Mouse (Mus musculus) mesoderm, embryonic 11.5 days (tissue): ENCODE results near the gene Aurkb.

Experiments
- DNase-seq: peaks from one replicate; pipeline ENCODE4 v3.0.0-alpha.2; 2012; ENCODE audit warnings: low read depth, low spot score

Gene Aurkb

DNA sequence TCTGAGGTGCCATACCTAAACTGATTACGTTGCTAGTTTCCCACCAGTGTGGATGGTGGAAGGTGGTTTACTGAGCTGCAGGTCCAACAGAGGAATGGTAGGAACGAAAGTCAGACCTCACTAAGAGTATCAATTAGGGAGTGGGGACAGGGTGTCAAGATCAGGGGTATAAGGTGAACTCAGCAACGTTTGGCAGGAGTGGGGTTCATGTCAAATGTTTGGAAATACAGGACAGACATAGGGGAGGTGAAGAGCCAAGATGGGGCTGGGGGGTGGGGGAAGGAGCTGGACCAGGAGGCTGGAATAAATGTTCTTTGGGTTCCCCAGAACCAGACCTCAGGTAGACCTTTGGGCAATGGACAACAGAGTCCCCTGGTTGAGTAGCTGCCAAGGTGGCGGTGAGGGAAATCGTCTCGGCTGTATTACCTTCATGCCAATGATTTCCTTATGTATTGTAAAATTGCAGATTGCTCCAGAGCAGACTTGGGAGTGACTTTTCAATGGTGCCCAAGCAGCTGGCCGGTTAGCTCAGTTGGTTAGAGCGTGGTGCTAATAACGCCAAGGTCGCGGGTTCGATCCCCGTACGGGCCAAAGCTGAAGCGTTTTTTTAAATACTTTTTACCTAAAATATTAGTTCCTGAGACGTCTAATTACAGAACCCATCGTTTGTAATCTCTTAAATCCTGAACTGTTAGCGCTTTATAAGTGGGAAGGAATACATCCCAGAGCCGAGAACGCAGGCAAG, 8.8 kb upstream of the Aurkb start:
- peak; percentile 88 for DNase-seq

DNA sequence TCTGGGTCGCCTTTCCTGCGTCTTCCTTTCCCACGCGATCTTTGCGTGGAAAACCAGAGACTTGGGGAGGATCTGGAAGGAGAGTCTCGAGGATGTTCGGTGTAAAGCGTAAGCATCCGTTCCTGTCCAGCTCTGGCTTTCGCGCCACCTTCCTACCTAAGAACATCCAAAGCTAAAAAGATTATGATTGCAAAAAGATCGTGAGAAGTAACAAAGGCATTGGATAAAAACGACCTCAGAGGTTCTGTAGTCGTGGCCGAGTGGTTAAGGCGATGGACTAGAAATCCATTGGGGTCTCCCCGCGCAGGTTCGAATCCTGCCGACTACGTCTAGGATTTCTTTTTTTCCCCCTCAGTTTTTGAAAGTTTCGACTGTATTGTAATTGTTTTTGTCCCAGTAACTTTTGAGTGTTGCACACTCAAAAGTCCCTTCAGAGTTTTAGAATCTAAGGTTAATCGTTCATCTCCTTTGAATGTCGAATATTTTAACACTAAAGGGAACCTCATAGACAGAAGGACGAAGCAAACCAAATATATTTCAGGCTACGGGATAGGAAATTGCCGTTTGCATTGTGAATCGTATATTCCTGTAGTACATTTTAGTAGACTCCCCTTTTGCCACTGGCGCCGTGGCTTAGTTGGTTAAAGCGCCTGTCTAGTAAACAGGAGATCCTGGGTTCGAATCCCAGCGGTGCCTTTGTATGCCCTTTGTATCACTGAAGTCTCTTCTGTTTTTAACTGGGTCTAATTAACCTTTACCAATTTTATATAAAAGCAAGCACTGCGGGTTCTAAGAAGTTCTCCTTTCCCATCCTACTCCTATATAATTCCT, 8.0 kb upstream of the Aurkb start:
- peak; percentile 90 for DNase-seq

DNA sequence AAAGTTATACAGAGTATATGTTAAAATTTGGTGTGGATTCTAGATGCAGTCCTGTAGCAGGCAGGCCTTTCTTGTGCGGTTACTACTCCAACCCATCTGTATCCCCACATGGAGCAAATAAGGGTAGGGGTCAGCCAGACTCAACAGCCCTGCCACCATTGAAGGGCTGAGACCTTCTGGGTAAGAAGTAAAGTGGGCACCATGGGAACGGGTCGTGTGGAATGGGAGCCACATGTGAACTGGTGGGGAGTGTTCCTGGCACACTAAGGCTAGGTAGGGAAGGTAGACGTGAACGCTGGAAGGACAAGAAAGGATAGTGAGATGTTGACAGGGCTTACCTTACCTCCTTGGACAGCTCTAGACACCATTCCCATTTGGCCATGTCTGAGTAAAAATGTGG, 7.3 kb upstream of the Aurkb start:
- no peak for DNase-seq

DNA sequence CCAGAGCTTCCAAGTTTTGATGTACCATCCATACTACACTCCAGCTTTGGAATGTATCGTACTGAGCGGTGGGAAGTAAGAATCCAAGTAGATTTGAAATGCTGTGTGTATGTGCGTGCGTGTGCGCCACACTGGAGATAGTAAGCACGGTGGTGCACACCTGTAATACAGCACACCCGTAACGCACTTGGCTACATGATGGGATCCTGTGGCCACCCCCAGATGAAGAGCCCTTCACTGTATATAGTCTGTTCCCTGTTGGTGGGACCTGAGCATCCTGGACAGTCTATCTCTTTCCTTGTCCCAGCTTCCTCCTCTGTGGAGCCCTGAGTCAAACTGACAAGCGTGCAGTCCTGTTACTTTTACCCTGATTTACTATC, 938 bp downstream of the Aurkb start:
- DNase-seq: no peak

DNA sequence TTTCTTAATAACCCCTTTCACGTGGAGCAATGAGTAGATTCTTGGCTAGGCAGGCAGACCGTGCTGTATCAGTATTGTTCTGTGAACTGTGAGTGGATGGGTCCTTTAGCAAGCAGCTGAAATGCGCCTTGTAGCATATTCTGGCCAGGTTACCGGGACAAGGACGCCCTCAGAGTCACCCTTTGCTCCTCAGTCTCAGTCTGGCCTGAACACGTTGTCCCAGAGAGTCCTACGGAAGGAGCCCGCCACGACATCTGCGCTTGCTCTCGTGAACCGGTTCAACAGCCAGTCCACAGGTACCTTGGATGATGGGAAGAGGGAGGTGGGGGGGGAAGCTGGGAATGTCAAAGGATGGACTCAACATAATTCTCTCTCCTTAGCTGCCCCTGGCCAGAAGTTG, 2.1 kb downstream of the Aurkb start:
- no peak for DNase-seq

DNA sequence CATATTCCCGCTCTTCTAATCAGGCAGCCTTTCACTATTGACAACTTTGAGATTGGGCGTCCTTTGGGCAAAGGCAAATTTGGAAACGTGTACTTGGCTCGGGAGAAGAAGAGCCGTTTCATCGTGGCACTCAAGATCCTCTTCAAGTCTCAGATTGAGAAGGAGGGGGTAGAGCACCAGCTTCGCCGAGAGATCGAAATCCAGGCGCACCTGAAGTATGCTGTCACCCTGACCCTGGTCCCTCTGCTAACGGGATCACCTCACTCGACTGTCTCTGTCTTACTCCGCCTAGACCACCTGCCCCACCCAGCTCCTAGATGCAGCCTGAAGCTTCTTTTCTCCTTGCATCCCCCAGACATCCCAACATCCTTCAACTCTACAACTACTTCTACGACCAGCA, 2.7 kb downstream of the Aurkb start:
- DNase-seq: no peak

DNA sequence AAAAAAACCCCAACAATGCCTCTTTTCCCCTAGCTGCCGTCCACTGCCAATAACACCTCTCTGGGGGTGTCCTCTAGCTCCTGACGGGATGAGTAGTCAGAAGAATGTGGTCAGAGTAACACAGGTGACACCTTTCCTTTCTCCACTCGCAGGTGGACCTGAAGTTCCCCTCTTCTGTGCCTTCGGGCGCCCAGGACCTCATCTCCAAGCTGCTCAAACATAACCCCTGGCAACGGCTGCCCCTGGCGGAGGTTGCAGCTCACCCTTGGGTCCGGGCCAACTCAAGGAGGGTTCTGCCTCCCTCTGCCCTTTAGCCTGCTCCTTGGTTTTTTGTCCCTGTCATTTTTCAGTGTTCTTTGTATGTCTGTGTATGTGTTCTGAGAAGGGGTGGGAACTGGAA, 5.3 kb downstream of the Aurkb start:
- no peak for DNase-seq

DNA sequence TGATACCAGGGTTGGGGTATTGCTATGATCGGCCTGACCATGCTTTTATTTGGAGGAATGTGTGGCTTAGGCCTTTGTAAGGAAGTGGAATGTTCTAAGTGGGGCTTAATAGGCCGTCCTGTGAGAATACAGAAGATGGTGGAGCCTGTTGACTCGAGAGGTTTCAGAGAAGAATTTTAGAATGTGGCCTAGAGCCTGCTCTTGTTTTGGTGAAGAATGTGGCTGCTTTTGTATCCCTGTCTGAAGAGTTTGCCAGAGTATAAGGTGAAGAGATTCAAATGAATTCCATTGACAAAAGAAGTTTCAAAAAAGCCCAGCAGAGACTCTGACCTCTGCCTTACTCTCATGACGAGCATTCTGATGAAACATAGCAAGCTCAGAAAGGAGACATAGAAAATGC, 6.3 kb downstream of the Aurkb start:
- DNase-seq: no peak

DNA sequence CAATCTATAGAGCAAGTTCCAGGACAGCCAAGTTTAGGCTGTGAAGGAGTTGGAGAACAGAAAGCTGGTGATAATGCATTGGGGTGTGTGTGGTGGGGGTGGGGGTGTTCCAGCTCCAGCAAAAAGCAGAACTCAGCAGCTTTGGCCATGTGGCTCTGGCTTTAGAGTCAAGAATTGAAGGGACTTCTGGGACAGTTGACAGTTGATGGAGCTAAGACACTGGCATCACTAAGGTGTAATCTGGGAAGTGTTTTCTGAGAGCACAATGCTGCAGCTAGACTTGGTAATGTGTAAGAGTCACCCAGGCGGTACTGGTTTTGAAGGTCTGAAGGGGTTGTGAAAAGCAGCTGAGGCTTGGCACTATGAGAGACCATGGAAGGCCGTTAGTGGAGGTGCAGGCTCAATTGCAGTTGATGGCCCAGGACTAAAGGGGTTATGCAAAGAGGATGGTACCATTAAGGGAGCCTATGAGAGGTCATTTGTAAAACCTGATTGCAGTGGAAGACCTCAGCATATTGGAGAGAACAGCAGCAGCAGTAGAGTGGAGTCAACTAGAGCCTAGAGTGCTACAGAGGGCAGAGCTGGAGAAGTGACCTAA, 7.5 kb downstream of the Aurkb start:
- DNase-seq: no peak

DNA sequence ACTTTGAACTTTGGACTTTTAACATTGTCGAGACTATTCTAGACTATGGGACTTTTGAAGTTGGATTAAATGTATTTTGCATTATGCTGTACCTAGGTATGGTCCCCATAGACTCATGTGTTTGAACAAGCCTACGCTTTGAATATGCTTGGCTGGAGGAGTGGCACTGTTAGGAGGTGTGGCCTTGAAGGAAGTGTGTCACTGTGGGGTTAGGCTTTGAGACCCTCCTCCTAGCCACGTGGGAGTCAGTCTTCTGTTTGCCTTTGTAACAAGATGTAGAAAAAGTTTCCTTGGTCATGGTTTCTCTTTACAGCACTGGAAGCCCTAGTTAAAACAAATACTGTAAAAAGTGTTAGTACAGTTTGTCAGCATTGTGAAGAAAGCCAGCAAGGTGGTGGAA, 8.4 kb downstream of the Aurkb start:
- DNase-seq: no peak

DNA sequence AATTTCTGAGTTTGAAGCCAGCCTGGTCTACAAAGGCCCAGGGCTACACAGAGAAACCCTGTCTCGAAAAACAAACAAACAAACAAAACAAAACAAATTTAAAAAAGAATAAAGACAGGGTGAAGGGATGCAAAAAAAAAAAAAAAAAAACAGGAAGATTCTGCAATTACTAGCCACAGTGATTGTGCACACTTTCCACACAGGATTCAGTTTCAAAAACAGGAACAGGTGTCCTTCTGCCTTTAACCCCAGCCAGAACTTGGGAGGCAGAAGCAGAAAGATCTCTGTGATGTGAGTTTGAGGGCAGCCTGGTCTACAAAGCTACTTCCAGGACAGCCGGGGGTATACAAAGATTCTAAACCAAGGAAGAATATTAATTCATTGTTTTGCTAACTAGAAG, 12.8 kb downstream of the Aurkb start:
- DNase-seq: no peak

DNA sequence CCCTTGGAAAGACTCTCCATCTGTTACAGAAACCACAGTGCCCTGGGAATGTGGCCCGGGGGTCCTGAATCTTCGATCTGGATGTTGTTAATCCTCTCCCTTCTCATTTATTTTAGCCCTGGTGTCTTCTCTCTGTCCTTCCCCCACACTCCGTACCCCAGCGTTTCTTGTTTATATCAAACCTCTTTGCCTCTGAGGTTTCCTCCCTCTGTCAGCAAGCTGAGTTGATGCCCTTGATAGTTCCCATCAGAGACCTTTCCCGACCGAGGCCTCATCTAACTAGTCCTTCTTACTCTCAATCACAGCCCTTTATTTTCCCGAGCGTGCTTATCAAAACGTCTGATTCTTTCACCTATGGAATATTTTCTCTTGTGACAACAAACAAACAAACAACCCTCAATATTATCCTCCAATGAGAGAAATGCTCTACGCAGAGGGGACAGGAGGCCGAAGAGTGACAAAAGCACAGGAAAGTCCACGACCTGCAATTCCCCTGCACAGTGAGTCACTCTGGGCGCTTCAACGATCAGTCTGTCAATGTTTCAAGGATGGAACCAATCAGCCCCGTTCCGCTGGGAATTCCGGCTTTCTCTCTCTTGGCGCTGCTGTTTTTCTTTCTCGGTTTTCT, 13.4 kb downstream of the Aurkb start:
- no peak for DNase-seq

DNA sequence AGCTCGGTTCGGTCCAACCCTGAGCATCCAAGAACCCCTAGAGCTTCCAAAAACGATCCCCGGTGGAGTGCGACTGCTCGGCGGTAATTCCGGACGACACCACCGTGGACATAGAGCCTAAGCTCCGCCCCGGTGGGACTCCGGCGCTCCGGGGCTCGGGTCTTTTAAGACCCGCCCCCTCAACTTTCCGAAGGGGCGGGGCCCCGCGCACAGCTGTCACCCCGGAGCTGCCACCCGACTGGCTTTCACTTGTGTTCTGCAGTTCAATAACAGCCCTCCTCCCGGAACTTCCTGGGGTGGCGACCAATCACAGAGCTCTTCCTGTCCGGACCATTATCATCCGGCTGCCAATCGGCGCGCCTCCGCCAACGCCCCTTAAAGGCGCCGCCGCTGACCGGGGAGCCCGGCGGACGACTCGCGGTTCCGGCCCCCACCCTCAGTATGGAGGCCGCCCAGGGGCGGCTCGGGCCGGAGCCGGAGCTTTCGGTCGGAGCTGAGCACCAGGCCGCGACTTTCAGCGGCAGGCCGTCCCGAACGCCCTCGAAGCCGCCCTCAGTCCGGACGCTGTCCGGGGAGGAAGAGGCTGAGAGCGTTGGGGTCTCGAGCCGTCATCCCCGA, 14.0 kb downstream of the Aurkb start, which contains the start of gene Borcs6:
TSS of gene Borcs6 (plus strand) at position 361 of the 618 bp plus-strand sequence.
- peak; percentile 98 for DNase-seq

DNA sequence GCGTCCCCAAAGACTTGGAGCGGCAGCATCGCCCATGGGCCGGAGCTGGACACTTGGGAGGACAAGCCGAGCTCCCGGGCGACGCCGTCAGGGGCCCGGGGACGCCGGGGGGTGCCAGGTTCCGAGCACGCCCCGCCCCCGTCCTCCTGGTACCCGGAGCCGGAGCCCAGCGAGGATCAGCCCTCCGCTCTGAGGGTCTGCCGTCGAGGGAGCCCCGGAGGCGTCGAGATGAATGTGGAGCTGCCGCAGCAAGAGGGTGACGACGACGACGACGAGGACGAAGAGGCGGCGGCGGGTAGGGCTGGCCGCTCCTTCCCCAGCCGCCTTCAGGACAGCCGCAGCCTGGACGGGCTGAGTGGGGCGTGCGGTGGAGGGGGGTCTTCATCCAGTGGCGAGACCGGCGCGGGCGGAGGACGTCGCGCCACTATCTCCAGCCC, 14.5 kb downstream of the Aurkb start:
- no peak for DNase-seq

DNA sequence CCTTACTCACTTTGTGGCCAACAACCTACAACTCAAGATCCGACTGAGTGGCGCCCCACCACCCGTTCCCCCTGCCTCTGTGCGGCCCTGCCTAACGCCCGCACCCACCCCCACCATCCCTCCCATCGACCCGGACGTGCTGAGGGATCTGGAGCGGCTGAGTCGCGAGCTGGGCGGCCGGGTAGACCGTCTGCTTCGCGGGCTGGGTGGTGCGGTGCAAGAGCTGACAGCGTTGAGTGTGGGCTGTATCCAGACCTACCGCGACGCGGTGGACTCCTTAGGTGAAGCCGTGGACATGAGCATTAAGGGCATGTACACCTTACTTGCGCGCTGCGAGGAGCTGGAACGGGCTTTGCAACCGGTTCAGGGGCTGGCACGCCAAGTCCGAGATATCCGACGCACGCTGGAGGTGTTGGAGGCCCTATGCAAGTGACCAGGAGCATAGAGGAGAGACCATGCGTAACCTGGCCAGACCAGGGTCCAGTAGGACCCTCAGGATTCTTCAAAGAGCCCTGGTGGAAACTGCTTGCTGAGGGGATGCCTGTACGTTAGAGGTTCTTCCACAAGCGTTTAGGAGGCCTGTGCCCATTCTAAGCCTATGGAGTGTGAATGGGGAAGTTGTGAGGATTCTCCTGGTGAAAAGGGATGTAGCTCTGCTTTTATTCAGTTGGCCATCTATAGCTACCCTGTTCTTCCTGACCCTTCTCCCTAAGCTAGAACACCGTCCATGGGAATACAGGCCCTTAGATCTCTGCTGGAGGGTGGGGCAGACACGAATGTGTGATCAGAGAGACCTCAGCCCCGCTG, 15.2 kb downstream of the Aurkb start:
- no peak for DNase-seq

DNA sequence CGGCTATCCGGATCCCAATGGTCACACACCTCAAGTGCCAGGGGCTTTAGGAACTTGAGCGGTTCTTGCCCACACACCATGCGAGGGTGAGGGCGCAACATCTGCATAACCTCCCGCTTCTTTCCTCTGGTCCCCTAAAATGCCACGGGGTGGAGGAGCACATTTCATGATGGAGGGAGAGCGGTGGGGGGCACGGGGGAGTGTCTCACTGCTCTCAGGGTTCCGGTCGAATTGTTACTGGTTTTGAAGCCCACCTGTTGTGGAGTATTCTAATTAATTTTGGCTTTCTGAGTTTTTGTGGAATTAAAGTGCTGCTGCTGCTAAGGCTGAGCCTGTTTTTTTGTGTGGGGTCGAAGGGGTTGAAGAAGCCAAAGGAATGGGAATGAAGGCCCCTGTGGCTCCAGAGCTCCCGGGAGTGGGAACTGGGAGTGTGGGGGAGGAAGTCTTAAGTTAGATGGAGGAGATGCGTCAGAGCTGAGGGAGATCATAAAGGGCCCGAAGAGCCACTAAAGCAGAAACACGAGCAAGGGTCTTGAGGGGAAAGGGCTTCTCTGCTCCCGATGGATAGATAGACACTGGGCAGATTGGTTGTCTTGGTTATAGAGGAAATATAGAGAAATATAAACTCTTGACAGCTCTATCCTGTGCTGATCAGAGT, 15.9 kb downstream of the Aurkb start:
- no peak for DNase-seq

DNA sequence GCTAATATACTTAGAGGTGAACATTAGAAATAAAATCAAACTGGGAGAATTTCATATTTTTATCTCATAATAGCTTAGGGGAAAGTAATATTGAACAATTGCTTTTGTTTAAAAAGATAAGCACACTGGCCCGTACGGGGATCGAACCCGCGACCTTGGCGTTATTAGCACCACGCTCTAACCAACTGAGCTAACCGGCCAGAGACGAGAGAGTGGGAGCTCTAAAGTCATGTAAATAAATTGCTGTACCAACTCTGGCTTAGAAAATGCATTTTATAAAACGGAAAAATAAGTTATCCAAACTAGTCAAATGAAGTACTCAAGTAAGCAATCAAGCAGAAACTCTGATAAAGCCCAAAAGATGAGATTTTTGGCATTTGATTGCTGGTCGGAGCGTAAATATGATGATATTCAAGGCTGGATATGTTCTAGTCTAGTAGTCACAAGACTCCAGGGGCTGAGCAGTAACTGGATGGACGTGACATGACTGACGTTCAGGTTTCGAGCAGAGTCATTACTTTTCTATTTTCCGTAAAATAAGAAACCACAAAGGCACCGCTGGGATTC, 16.8 kb downstream of the Aurkb start:
- DNase-seq: peak; percentile 78

DNA sequence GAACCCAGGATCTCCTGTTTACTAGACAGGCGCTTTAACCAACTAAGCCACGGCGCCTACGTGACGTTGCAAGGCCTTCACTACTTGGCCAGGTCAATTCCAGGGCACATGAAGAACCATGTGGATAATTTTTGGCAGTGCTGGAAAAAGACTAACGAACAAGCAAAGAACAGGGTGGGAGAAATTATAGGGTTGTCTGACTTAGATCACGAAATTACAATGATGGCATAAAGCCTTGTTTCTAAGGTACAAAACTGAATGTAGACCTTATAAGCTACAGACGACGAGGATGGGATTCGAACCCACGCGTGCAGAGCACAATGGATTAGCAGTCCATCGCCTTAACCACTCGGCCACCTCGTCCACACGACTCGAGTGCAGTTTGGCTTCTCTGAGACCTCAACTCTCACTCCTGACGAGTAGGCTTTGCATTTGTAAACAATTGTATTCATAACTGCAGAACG, 17.3 kb downstream of the Aurkb start:
- DNase-seq: peak; percentile 94

DNA sequence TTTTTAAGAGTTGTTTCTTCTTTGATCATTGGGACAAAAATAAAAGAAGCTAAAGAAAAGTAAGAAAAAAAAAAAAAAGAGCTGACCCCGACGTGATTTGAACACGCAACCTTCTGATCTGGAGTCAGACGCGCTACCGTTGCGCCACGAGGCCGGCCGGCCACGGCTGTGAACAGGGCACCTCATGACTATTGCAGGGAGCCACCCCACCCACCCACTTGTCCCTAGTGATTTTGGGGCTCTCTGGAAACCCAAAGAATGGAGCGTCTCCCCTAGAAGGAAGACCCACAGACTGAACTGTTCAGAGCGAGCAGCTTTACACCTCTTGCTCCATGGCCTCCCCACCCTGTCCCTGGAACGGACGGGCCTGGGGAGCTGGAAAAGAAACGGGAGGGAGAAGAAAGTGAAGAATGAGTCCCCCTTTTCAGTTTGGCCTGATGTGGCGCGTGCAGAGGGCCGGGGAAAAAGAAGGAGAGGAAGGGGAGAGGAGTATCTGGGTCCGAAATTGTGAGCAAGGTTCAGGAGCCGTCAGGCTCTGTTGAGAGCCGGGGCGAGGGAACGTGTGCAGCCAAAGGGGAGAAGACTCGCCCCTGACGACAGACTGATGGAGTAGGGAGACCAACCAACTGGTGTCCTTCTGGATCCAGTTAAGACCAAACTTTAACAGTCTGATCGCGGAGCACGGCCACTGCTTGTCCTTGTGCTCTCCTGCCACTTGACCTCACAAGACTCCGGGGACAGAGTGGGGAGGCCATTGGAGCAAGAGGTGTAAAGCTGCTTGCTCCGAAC, 18.2 kb downstream of the Aurkb start:
- peak; percentile 82 for DNase-seq
